Mouse (Mus musculus) thymus, postnatal 25 days (tissue): Measurements from ENCODE around the gene Phpt1.
A peak's percentile ranks its signal among the peaks of the same experiment; 100 is the strongest.

Source experiments
- DNase-seq: peaks from one replicate; pipeline ENCODE4 v3.0.0; 2022

The Phpt1 gene

DNA sequence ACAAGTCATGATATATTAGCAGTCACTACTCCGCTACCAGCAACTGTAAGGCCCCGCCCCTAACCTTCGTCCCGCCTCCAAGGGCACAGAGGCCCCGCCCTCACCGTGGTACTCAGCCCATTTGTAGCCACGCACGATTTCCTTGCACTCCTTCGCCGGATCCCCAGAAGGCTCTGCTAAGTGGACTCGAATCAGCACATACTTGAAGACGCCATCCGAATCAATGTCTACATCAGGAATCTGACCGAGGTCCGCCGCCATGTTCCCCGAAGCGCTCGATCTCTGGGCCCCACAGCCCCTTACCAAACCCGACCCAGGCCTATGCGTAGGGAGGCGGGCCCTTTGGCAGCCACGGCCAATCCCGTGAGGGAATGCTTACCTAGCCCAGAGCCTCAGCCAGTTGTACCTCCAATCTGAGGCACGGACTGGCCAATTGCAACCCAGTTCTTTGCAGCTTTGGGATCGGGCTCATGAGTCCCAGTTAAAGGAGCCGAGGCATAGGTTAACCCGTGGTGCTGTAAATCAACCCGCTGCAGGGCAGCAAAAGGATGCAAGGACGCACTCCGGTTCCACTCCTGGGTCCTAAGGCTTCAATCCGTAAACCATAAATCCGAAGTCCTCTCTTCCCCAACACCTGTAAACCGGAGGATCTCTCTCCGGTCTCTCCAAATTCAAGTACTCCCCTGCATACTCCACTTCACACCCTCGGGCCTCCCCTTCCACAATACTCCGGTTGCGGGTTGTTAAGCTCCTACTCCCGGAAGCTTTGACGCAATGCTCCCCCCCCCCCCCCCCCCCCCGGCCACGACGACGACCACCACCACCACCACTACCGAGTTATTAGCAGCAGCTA, at the start of gene Phpt1, which contains the start of gene Mamdc4:
TSS of gene Phpt1 (minus strand) at position 646 of the 853 bp plus-strand sequence.
TSS of gene Mamdc4 (minus strand) at position 267 of the 853 bp plus-strand sequence.
- peak; percentile 97 for DNase-seq

DNA sequence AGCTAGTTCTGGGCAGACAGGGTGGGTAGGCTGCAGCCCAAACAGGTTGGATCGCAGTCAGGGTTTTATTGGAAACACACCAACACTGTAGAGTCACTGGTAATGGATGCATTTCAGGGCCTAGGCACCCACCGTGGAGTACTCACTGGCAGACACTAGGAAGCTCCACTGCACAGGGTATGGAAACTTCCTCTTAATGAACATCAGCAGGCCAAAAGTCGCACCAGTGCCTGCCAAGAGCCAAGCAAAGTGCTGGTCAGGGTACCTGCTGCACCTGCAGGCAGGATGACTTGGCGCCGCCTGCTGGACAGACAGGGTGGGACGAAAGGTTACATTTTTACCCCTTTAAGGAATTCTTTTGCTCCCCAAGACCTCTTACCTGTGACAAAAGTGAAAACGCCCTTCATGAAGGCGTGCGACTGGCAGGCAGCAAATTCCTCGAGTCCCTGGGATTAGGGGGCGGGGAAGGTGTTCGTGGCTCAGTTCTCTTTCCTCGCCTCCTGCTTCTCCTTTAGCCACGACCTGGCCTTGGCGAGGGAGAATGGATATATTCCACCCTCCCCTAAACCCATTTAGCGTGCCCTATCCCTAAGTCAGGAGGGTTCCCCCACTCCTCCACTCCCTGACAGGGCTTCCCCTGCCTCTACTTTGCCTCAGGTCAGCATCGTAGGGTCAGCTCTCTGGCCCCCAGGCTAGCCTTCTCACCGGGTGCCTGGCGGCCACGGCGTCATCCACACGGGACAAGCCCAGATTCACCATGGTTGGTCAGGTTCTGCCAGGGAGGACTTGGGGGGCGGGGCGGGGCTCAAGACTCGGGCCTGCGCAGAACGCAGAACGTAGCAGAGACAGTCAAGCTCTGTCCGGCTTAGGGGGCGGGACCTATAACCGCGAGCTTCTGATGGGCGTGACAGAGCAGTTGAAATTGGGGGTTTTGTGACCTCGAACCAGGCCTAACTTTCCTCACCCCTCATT, 46.5 kb upstream of the Phpt1 start, which contains the start of gene Tmem141:
TSS of gene Tmem141 (minus strand) at position 777 of the 972 bp plus-strand sequence.
- peak; percentile 61 for DNase-seq

DNA sequence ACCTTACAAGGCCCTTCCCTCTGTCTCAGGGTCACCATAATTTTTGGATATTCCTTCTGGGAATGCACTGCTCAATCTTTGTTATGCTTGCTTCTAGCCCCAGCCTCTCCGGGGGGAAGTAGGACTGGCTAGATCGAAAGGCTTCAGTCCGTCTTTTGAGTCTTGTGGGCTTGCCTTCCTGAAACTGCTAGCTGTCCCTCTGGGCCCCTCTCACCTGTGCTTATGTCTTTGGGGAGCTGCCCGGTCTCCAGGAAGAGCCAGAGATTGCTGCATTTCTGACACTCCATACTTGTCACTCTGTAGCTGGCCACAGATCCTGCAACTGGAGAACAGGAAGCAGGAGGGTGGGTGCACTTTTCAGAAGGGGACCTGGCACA, 45.8 kb upstream of the Phpt1 start:
- no peak for DNase-seq

DNA sequence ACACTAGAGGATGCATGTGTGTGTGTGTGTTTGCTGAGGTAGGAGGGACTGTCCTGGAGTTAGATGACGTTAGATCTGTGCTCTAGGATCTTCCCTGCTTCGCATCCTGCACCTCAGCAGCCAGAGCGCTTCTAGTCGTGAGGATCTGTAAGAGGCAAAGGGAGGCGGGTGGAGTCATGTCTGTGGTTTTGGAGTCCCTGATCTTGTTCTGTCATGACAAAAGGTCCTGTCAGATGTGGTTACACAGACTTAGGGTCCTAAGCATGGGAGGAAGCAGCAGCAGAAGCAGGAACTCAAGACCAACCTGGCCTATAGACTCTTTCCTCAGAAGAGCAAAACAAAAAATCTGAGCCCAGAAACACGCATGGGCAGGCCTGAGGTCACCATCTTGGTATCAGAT, 45.4 kb upstream of the Phpt1 start:
- peak; percentile 24 for DNase-seq

DNA sequence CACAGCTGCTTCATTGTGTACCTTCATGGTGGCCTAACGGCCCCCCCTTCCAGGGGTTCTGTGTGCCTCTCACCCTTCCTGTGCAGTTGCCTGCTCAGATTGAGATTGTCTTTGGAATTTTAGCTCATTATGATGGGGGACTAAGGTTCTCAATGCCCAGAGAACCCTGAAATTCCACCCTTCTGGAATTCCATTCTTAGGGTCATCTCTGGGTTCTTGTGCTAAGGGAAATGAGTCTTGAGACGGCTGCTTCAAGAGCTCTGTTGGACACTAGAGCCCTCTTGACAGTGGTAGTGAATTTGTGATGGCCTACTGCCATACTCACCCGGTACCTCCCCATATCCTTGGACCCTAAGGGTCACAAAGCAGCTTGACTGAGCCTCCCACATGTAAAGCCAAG, 42.6 kb upstream of the Phpt1 start, which contains the start of gene Ccdc183:
TSS of gene Ccdc183 (minus strand) at position 101 of the 400 bp plus-strand sequence.
- no peak for DNase-seq

DNA sequence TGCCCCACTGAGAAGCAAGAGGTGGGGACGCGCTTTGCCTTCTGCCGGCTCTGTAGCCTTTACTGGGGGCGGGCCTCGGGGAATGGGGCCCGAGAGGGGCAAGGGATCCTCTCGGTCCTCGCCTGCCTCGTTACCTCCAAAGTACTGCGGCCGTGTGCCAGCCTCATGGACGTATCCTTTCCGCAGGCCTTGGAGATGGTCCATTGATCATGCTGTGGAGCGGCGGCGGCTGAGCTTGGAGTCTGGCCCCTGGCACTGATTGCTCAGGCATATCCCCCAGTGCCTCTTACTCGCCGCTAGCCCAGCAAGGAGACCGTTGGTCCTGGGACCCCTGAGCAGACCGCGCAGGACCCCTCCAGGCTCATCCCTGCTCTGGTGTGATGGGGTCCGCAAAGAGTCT, 41.4 kb upstream of the Phpt1 start:
- no peak for DNase-seq

DNA sequence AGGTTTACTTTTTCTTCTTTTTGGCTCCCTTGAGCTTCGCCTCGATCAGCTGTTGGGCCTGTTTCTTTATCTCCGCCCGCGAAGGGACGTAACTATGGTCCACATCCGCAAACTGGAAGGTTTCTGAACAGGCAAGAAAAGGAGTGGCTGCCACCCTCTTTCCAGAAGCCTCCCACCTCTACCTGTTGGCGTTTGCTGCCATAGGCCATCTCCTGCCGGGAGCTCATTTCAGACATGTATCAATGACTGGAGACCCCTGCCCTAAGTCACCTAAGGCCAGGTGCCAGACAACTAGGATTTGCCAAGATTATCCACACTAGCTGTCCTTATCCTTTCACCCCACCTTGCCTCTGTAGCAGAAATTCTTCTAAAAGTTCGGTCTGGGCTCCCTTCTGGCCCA, 33.6 kb upstream of the Phpt1 start:
- no peak for DNase-seq

DNA sequence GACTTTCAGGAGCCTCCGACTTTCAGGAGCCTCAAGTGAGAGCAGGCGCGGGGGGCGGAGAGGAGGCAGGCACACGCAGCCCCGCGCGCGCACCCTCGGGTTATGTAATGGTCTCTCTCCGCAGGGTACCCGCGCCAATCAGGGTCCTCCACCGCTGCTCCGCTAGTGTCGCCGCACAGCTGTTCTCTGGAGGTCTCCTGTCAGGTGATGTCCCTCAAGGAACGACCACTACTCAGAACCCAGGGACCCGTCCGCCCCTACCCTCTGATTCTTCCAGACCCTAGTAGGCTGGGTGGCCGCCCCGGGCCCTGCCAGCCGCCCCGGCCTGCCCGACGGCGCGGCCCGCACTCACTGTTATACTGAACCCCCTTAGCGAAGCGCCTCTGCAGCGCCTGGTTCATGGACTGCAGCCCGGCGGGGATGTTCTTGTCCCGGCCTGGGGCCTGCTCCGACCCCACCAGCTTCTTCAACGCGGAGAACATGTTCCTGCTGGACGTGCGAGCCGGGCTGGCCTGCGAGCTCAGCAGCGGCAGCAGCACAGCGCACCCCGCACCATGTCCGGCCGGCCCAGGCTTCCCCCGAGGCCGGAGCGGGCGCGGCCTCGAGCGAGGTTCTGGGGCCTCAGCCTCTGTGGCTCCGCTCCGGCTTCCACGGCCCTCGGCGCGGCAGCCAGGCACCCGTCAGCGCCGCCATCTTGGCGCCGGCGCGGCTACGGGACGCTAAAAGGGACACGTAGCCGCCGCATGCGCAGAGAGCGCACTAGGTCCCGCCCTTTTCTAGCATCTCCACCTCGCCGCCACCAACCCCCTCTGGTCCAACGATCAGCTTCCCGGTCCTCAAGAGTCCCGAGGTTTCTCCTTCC, 33.0 kb upstream of the Phpt1 start, which contains the start of gene Rabl6:
TSS of gene Rabl6 (minus strand) at position 761 of the 862 bp plus-strand sequence.
- DNase-seq, result peak; percentile 87

DNA sequence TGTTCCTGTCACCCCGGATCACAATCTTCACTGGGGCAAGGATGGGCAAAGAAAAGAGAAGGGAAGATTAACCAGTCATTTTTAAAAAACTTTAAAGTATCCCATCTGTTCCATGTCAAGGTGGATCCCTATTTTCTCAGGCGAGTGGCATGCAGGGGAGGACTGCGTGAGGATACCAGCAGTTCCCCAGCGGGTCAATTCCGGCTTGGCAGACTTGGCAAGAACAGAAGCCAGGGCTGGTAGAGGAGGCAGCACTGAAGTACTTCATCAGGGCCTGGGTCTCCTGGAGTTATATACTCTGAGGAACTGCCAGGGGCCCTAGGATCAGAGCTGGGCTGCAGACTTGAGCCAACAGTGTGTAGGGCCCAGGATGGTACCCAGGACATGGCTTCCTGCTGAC, 27.5 kb upstream of the Phpt1 start:
- DNase-seq, result no peak

DNA sequence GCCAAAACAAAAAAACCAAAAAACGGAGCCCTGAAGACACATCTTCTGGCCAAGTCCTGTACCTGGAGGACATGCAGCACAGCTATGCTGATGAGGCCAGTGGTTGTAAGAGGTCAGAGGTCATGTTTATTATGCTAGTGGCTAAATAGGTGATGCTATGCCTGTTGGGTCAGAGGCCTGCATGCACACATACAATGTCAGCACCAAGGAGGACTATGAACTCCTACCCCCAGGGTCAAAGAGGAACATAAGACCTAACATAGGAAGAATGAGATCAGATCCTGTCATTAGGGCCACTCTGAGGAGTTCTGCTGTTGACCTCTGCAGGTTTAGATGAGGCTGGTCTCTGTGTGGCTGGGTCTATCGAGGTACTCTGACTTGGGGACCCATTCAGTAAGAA, 25.0 kb upstream of the Phpt1 start:
- no peak for DNase-seq

DNA sequence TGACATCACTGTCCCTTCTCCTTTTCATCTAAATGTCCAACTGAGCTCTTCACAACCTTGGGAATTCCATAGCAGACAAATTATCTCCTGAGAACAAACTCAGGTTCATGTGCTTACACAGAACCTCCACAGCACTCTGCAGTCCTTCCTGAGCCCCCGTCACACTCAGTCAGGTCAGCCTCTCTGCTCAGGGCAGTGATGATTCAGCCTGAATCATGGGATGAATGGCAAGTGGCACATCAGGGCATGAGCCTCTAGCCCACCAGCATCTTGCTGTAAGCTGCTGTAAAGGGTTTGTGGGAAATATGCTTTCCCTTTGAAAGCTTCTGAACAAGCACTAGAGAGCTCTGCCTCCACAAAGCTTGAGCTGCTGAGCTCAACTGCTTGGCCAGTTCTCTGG, 23.7 kb upstream of the Phpt1 start:
- no peak for DNase-seq

DNA sequence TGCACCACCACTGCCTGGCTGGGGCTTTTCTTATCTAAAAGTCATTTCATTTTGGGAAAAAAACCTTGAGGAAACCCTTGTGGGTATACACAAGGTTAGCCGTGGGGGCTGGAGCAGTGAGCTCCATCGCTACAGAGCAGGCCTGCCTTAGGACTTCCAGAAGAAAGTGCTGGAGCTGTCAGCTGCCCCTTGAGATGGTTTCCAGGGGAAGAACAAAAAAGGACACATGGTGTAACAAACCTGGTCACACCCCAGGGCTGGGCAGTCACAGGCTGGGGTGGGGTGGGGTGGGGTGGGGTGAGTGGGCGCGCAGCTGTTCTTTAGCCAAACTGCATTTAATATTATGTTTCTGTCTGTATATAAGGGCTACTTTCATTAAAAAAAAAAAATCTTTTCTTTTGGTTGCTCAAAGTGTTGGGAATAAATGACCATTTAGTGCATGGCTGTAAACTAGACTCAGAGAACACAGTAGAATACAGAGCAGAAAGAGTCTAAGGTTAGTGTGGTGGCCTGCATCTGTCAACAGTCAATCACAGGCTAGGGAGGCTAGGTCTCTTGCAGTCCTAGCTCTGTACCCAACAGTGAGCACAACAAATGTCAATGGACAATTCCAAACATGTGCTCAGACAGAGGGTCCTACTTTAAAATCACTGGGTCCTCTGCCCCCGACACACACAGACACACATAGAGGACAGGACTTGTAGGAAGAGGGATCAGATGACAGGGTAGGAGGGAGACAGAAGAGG, 21.9 kb upstream of the Phpt1 start:
- no peak for DNase-seq

DNA sequence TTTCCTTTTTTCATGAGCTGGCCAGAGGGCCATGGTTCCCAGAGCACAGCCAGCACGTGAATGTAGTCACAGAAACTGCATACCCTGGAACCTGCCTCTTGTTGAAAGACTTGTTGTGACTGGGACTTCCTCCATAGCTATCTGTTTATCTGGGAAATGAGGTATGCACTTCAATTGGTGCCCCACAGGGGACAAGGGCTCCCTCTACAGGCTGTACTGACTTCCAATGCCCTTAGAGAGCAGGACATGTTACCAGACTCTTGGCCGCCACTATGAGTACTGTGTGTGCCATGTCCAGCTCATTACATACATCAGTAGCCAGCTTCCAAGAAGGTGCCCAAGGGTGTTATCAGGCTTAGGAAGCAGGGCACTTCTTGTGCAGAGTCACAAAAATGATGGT, 16.8 kb upstream of the Phpt1 start:
- DNase-seq, result peak; percentile 53

DNA sequence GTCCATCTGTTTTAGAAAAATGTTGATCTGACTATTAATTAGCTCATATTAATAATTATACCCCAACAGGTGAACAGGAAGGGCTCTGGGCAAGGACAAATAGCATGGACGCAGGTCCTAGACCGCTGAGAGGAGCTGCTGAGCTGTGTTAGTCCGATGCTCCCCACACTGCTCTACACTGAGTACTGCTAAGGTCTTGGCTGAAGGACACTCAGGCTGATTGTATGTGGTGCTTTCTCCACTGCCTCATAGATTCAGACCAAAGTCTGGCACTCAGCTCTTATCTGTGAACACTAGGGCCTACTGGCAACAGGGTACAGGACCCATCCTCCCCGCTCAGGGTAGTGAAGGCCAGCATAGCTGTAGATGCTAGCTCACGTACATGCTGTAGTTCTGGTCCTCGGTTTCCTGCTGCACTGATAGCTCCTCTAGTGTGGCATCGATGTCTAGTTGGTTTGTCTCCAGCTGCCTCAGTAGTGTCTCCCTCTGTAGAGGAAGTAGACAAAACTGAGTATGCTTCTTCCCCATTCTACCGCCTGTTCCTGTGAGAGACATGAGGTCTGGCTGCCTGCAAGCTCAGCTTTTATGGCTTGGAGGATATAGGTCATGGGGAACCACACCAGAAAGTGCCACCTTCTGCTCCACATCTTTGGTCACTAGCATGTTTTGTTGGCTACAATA, 13.3 kb upstream of the Phpt1 start:
- DNase-seq, result no peak

DNA sequence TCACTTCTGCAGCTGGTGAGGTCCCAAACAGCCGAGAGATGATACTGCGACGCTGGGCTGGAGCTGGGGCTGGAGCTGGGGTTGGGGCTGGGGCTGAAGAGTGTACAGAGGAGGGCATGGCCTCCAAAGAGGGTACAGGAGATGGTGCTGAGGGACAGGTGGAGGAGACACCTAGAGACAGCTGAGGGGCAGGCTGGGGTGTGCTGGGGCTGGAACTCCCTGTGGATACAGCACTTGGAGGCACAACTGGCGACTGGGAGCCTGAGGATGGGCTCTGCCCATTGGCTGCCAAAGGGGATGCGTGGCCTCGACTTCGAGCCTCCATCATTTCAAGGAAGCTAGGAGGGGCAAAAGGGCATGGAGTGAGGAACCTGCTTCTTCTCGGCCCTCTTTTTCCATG, 12.3 kb upstream of the Phpt1 start:
- no peak for DNase-seq

DNA sequence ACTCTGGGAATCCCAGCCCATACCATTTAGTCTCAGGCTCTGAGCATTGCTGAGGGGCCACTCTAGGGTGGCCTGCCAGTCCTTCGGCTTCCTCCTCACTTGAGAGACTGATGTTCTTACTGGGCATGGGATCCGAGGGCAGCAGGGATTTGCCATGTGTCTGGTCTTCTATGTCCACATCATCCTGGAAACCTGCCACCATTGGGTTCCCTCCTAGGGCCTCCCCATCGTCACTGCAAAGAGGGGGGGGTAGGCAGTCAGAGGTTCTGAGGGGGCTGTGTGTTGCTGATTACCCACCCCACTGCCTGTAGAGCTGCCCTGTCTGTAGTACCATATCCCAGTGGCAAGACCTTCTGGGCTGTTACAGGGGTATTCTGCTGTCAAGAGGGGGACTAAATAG, 10.6 kb upstream of the Phpt1 start:
- DNase-seq, result no peak

DNA sequence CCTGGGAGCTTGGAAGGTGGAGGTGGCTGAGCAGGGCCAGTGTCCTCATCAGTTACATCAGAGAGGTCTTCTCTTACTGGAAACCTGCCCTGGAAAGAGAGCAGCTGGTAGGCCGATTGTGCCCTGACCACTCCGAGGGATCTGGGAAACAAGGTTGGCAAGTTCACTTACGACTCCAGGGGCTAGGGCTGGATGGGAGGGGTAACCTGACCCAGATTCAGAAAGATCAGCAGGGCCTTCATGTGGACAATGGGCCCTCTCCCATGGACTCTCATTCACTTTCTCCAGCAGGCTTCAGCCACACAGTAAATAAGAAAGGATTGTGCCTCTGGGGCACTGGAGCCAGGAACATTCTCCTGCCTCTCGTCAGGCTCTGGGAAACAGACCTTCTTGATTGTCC, 9.8 kb upstream of the Phpt1 start:
- no peak for DNase-seq

DNA sequence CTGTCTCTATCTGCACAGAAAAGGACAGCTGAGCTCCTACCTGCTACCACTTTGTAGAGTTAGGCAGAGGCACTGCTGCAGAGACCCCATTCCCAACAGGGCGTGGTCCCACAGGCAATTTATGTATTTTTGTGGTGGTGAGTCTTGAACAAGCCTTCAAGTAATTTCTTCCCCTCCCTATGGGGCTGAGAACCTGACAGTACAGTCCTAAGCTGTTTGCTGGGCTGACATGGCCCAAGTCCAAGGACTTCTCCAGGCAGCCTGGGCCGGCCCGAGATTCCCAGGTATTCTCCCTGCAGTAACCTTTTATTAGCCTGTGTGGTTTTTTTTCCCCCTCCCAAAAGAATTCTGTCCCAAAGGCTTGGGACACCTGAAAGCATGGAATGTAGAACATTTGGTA, 9.1 kb upstream of the Phpt1 start:
- no peak for DNase-seq

DNA sequence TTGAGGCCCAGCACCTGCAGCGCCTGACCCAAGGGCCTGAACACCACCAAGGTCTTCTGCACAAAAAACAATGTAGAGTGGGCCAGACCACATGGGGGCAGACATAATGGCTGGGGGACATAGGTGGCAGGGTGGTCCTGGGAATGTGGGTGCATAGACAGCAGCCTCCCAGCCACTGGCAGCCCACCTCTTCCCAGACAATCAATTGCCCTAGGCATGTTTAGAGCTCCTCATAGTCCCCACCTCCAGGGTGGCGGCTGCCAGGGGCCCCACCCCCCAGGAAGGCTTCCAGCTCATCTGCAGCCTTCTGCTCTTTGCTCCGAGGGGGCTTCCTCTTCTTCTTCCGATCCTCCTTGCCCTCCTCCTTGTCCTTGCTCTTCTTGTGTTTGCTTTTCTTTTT, 8.5 kb upstream of the Phpt1 start:
- no peak for DNase-seq

DNA sequence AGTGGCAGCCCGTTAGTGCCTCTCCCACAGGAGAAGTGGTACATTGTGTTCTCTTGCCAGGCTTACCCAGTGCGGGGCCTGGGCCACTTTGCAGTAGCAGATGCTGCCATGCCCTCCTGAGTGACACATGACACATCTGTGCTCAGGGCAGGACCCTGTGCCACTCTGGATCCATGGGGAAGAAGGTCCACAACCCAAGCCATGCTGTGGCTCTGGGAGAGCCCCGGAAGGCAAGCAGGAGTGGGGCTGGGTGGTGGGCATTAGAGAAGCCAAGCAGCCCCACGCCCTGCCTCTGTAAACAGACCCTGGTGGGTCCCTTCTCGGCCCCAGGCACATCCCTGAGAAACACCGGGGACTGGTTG, 8.1 kb upstream of the Phpt1 start:
- no peak for DNase-seq

DNA sequence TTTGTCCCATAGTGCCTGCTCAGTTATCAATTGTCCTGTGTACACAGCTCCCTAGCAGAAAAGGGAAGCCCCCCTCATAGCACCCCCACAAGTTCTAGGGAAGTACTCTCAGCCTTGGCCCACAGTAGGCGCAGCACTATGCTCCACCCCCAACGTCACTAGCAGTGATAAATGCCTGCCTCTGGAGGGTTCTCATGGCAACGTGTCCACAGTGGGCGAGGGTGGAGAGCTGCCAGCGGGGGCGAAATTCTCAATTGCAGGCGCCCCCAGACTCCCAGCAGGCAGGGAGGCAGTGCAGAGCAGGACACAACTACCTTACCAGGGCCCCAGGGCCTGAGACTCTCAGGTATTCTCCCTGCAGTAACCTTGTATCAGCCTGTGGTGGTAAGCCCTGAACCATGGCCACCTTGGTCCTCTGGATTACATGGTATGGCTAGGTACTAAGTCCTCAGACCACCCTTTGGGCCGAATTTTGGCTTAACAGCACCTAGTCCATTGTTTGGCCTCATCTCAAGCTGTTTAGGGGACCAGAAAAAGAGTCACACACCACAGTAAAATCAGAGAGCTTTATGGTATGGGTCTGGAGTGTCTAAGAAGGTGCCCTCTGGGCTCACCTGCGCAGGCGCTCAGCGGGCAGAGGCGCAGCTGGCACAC, 7.6 kb upstream of the Phpt1 start:
- DNase-seq, result no peak
